Mouse (Mus musculus): ENCODE data around the gene Fau. TPM values are rescaled to one million over a fixed set of nuclear protein-coding genes. Genes with fewer than 3 reads are reported as not detected.

Gene Fau
- polyA plus RNA-seq, 1 experiment, result 521 TPM

GRCm38 (mm10) chr19:6079983-6080480 lies 22.4 kb downstream of the Fau start, which contains the start of gene Tmem262:
Gene Tmem262, plus strand, starts transcription at chr19:6080033.
- Histone ChIP-seq H3K9me3 (ENCODE audit: control insufficient read depth, low read length) (no peaks in the 10 kb centered on the region), H3K4me1 (ENCODE audit: control insufficient read depth) (peaks cover 40% of the 10 kb centered on the region), H3K27me3 (ENCODE audit: control insufficient read depth) (no peaks in the 10 kb centered on the region), H3K4me3 (replicated peaks) (no peak within 1 kb of the TSS), H3K36me3 (ENCODE audit: control insufficient read depth) (peaks cover 46% of the 10 kb centered on the region)
- TF ChIP-seq TAL1 (IDR thresholded peaks at IDR 0.05; ENCODE audit: low read length) (no peak), GATA1 (IDR thresholded peaks at IDR 0.05; ENCODE audit: low read length) (no peak)

- Histone ChIP-seq H3K27me3 (ENCODE audit: control insufficient read depth) (no peaks in the 10 kb centered on the region), H3K4me3 (replicated peaks) (no peak within 1 kb of the TSS), H3K36me3 (ENCODE audit: control insufficient read depth) (peaks cover 57% of the 10 kb centered on the region), H3K4me1 (ENCODE audit: control insufficient read depth) (peaks cover 39% of the 10 kb centered on the region), H3K9me3 (ENCODE audit: control insufficient read depth, low read length) (no peaks in the 10 kb centered on the region)
- TF ChIP-seq GATA1 (IDR thresholded peaks at IDR 0.05; ENCODE audit: low read length) (no peak), TAL1 (IDR thresholded peaks at IDR 0.05; ENCODE audit: low read length) (no peak)
These were observed 24.5 kb downstream of the Fau start, which contains the start of gene Gm28374 for GRCm38 (mm10) chr19:6082156-6082555. Gene Gm28374, minus strand, starts transcription at chr19:6082256.

GRCm38 (mm10) chr19:6084478-6085248 lies 27.0 kb downstream of the Fau start, which contains the start of the genes Zfpl1 and Cdca5:
Gene Zfpl1, minus strand, starts transcription at chr19:6084956.
Gene Cdca5, plus strand, starts transcription at chr19:6084983.
- Histone ChIP-seq H3K27me3 (ENCODE audit: control insufficient read depth) (no peaks in the 10 kb centered on the region), H3K9me3 (ENCODE audit: control insufficient read depth, low read length) (no peaks in the 10 kb centered on the region), H3K36me3 (ENCODE audit: control insufficient read depth) (peaks cover 82% of the 10 kb centered on the region), H3K4me3 (replicated peaks) (peak within 1 kb of the TSS; percentile 76), H3K4me1 (ENCODE audit: control insufficient read depth) (peaks cover 48% of the 10 kb centered on the region)
- TF ChIP-seq TAL1 (IDR thresholded peaks at IDR 0.05; ENCODE audit: low read length), result no peak
- no peak for TF ChIP-seq GATA1 (IDR thresholded peaks at IDR 0.05; ENCODE audit: low read length)

GRCm38 (mm10) chr19:6085417-6085879 lies 27.8 kb downstream of the Fau start:
- no peak for TF ChIP-seq TAL1 (IDR thresholded peaks at IDR 0.05; ENCODE audit: low read length)
- TF ChIP-seq GATA1 (IDR thresholded peaks at IDR 0.05; ENCODE audit: low read length), result no peak
- no peaks in the 10 kb centered on the region for H3K9me3 ChIP-seq (ENCODE audit: control insufficient read depth, low read length)
- peak overlapping the region; percentile 76 for H3K4me3 ChIP-seq (replicated peaks)
- H3K27me3 ChIP-seq (ENCODE audit: control insufficient read depth), result no peaks in the 10 kb centered on the region
- H3K4me1 ChIP-seq (ENCODE audit: control insufficient read depth), result peaks cover 55% of the 10 kb centered on the region
- H3K36me3 ChIP-seq (ENCODE audit: control insufficient read depth), result peaks cover 82% of the 10 kb centered on the region

GRCm38 (mm10) chr19:6088841-6089240 lies 31.2 kb downstream of the Fau start:
- H3K4me1 ChIP-seq (ENCODE audit: control insufficient read depth), result peaks cover 58% of the 10 kb centered on the region
- no peaks in the 10 kb centered on the region for H3K27me3 ChIP-seq (ENCODE audit: control insufficient read depth)
- peaks cover 84% of the 10 kb centered on the region for H3K36me3 ChIP-seq (ENCODE audit: control insufficient read depth)
- H3K4me3 ChIP-seq (replicated peaks), result no peak overlapping the region
- no peaks in the 10 kb centered on the region for H3K9me3 ChIP-seq (ENCODE audit: control insufficient read depth, low read length)
- TF ChIP-seq TAL1 (IDR thresholded peaks at IDR 0.05; ENCODE audit: low read length), result no peak
- no peak for TF ChIP-seq GATA1 (IDR thresholded peaks at IDR 0.05; ENCODE audit: low read length)

GRCm38 (mm10) chr19:6094119-6094518 lies 36.5 kb downstream of the Fau start, which contains the start of gene AC131692.1:
Gene AC131692.1, plus strand, starts transcription at chr19:6094419.
- no peak for TF ChIP-seq GATA1 (IDR thresholded peaks at IDR 0.05; ENCODE audit: low read length)
- TF ChIP-seq TAL1 (IDR thresholded peaks at IDR 0.05; ENCODE audit: low read length), result no peak
- H3K4me1 ChIP-seq (ENCODE audit: control insufficient read depth), result peaks cover 18% of the 10 kb centered on the region
- no peaks in the 10 kb centered on the region for H3K9me3 ChIP-seq (ENCODE audit: control insufficient read depth, low read length)
- no peaks in the 10 kb centered on the region for H3K27me3 ChIP-seq (ENCODE audit: control insufficient read depth)
- peaks cover 98% of the 10 kb centered on the region for H3K36me3 ChIP-seq (ENCODE audit: control insufficient read depth)
- H3K4me3 ChIP-seq (replicated peaks), result no peak within 1 kb of the TSS

GRCm38 (mm10) chr19:6097847-6098246 lies 40.2 kb downstream of the Fau start:
- H3K9me3 ChIP-seq (ENCODE audit: control insufficient read depth, low read length), result no peaks in the 10 kb centered on the region
- peaks cover 75% of the 10 kb centered on the region for H3K36me3 ChIP-seq (ENCODE audit: control insufficient read depth)
- H3K27me3 ChIP-seq (ENCODE audit: control insufficient read depth), result no peaks in the 10 kb centered on the region
- H3K4me3 ChIP-seq (replicated peaks), result no peak overlapping the region
- H3K4me1 ChIP-seq (ENCODE audit: control insufficient read depth), result peaks cover 25% of the 10 kb centered on the region
- TF ChIP-seq TAL1 (IDR thresholded peaks at IDR 0.05; ENCODE audit: low read length) (no peak), GATA1 (IDR thresholded peaks at IDR 0.05; ENCODE audit: low read length) (no peak)

- Histone ChIP-seq H3K36me3 (ENCODE audit: control insufficient read depth) (peaks cover 47% of the 10 kb centered on the region), H3K4me3 (replicated peaks) (no peak overlapping the region), H3K27me3 (ENCODE audit: control insufficient read depth) (no peaks in the 10 kb centered on the region), H3K9me3 (ENCODE audit: control insufficient read depth, low read length) (no peaks in the 10 kb centered on the region), H3K4me1 (ENCODE audit: control insufficient read depth) (peaks cover 50% of the 10 kb centered on the region)
- TF ChIP-seq TAL1 (IDR thresholded peaks at IDR 0.05; ENCODE audit: low read length) (no peak), GATA1 (IDR thresholded peaks at IDR 0.05; ENCODE audit: low read length) (no peak)
These were observed 43.5 kb downstream of the Fau start for GRCm38 (mm10) chr19:6101186-6101585.

GRCm38 (mm10) chr19:6102169-6102853 lies 44.7 kb downstream of the Fau start:
- no peaks in the 10 kb centered on the region for H3K27me3 ChIP-seq (ENCODE audit: control insufficient read depth)
- peaks cover 37% of the 10 kb centered on the region for H3K36me3 ChIP-seq (ENCODE audit: control insufficient read depth)
- peak overlapping the region; percentile 7 for H3K4me3 ChIP-seq (replicated peaks)
- peaks cover 51% of the 10 kb centered on the region for H3K4me1 ChIP-seq (ENCODE audit: control insufficient read depth)
- no peak for TF ChIP-seq GATA1 (IDR thresholded peaks at IDR 0.05; ENCODE audit: low read length)
- no peaks in the 10 kb centered on the region for H3K9me3 ChIP-seq (ENCODE audit: control insufficient read depth, low read length)
